Mouse (Mus musculus) liver, postnatal 0 days (tissue): Measurements from ENCODE around the gene Donson.

Experiments used
- CTCF ChIP-seq: sonication (generic); IDR thresholded peaks from 2 replicates; pipeline ENCODE4 v1.5.1; 2016; ENCODE audit warnings: antibody characterized with exemption, low read depth
- EP300 ChIP-seq: IDR thresholded peaks from 2 replicates; pipeline ENCODE4 v1.6.1; 2016; ENCODE audit warnings: antibody characterized with exemption, low read depth, mild to moderate bottlenecking

DNA sequence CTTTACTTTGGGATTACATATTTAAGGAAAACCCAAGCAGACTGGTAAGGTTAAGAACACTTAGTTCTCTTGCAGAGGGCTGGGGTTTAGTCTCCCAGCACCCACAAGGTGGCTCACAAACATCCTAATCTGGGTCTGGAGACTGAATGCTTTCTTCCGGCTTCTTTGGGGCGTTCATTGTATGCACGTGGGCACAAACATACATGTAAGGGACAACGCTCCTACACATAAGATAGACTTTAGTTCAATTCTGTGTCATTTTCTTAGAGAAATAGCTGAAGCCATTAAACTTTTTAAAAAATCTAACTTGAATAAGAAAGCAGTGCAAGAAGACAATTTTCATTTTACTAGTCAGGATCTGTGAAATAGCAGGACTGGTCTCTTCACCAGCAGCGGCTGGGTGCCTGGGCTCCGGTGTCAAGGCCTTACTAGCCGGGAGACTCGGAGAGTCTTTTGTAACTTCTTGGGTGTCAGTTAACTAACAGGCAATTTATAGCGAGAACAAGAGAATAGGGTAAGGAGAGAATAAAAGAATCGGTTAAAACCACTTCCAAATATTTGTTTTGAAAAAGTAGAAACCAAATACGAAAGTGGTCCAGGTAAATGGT is 42.5 kb downstream of the Donson start:
- peak; percentile 42 for TF ChIP-seq CTCF
- 0 out of 2 replicates have a peak, but pooled peaks have one; percentile 13 for TF ChIP-seq EP300
